Mouse (Mus musculus): ENCODE data around the gene Inafm2. TPM values are rescaled to one million over a fixed set of nuclear protein-coding genes. Genes with fewer than 3 reads are reported as not detected.

Gene Inafm2
- total RNA-seq, 2 experiments from 2014 or later, result 71.4 to 77.5 TPM

DNA sequence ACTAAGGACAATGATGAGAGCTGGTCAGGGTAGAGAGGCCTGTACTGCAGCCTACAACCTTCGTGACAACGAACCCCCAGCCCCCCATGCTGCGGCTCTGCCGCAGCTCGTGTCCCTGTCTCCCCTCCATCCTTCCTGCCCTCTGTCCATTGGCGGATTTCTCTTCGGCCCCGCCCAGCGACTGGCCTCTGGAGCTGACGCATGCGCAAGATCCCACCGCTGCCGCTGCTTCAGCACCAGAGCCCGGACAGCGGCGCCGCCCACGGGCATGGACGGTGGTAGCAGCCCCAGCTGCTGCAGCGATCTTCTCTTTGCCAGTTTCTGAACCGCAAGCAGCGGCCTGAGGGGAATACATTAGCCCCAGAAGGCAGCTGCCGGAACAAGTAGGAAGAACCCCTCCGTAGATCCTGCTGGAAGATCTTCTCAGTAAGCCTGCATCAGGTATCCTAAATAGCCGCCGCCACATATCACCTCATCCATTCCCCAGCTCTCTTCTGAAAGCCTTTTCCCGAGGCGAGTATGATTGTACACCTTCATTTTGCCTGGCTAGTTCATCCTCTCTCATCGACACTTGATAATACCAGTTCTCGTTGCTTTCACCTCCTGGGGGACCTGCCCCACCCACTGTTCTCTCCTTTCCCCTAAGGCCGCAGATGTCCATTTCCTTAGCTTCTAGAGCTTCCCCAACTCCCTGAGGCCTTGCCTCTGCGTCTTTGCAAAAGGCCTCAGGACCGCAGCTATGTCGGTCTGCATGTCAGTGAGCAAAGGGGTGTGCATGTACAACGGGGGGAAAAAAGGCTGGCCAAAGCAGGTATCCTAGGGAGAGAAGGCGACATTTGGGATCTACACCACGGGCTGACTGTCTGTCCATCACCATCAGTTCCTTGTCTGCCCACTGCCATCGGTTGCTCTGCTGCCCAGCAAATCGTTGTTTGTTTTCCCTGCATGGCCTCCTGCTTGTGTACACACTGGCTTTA is 34.2 kb downstream of the Inafm2 start, which contains the start of gene Disp2:
Disp2 (plus strand) TSS at position 216 of the 977 bp plus-strand sequence.
- peak; percentile 91 to 96 for DNase-seq (ENCODE audit: low spot score in 2 of 2)

DNA sequence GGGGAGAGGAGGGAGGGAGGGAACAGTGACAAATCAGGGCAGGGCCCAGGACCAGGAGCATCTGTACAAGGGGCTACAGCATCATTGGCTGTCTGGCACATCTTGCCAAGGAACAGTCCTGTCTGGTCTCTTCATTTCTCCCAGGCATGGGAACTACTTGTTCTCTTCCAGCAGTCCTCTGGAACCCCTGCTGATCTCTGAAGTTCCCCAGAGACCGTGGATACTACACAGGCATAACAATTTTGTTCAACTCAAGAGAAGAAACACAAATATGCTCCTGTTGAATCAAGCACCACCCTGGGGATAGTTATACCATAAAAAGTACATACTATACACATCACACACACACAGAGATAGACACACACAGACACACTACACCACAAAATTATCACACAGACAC is 35.6 kb downstream of the Inafm2 start:
- no peak for DNase-seq (ENCODE audit: low spot score in 2 of 2)

DNA sequence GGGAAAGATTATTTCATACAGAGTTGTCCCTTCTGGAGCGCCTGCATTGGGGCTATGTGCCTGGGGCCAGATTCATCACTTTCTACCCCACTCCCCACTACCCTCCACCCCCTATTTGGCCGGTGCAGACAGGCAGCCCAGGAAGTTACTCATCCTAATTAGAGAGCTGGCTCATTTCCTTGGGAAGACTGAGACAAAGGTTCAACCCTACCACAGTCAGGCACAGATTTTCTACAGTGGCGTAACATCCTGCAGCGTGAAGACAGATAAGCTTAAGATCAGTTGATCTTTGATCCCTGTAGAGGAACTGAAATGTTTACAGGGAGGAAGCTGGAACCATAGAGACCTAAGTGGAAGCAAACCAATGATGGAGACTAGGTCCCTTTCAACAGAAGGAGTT is 36.7 kb downstream of the Inafm2 start:
- DNase-seq (ENCODE audit: low spot score in 2 of 2), result no peak

DNA sequence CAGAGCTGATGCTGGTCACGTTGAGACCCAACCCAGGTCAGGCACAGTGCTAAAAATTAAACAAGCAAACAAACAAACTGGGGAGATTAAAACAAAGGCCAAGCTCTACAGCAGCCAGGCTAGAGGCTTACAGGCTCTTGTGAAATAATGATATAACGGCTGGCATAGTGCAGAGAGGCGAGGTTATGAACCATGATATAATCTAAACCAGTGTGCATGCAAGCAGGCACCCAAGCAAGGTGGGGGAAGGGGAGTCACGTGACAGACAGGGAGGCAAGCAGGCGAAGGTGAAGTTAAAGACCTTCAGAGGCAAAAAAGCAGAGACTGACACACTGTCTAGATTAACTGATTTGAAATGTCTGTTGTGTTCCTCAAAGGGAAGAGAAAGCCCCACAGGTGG is 37.5 kb downstream of the Inafm2 start:
- no peak for DNase-seq (ENCODE audit: low spot score in 2 of 2)

DNA sequence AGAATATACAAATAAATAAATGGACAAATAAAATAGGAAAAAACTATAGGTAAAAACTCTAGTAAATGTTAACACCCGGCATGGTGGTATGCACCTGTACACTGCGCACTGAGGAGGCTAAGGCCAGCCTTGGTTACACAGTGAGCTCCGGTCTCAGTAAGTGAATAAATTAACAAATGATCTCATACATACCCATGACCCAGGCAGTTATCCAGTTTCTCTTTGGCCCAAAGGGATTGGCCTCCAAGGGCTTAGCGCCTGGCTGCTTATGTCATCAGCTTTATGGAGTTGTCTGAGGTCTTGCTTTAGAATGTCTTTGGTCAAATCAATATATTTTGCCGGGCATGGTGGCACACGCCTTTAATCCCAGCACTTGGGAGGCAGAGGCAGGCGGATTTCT is 38.1 kb downstream of the Inafm2 start:
- DNase-seq (ENCODE audit: low spot score in 2 of 2), result no peak

DNA sequence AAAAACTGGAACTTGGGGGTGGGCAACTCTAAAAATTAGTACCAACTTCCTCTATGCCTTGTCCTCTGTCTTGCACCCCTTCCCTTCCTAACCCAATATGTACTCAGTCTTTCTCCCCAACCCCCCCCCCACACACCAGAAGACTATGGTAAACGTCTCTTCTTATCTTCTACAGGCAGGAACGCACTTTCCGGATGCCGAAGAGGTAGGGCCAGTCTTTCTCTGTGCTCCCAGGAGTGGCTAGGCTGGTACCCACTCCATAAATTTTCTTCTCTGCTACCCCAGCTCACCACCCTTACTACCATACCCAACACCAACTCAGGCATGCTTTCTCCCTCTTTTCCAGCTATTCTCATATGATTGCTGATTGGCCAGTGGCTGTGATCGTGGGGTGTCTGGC is 41.0 kb downstream of the Inafm2 start:
- DNase-seq (ENCODE audit: low spot score in 2 of 2), result no peak

DNA sequence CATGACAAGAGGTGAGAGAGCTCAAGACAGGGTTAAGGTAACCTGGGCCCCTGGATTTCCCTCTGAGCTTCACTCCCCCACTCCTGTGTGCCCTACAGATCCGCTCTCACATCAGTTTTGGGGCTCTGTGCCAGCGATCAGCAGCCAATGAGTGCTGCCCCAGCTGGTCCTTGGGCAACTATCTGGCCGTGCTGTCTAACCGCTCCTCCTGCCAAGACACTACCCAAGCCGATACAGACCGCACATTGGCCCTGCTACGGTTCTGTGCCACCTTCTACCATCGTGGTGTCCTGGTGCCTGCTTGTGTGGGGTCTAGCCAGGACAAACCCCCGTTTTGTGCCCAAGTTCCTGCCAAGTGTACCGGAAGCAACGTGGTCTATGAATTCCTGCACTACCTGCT is 43.9 kb downstream of the Inafm2 start:
- peak; percentile 50 to 69 for DNase-seq (ENCODE audit: low spot score in 2 of 2)

DNA sequence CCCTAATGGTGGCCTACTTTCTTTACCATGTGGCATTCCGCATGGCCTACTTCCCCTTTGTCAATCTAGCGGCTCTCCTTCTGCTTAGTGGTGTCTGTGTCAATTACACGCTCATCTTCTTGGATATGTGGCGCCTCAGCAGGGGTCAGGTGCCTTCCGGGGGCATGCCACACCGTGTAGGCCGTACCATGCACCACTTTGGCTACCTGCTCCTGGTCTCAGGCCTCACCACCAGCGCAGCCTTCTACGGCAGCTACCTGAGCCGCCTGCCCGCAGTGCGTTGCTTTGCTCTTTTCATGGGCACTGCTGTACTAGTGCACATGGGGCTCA is 44.6 kb downstream of the Inafm2 start:
- DNase-seq (ENCODE audit: low spot score in 2 of 2), result no peak

DNA sequence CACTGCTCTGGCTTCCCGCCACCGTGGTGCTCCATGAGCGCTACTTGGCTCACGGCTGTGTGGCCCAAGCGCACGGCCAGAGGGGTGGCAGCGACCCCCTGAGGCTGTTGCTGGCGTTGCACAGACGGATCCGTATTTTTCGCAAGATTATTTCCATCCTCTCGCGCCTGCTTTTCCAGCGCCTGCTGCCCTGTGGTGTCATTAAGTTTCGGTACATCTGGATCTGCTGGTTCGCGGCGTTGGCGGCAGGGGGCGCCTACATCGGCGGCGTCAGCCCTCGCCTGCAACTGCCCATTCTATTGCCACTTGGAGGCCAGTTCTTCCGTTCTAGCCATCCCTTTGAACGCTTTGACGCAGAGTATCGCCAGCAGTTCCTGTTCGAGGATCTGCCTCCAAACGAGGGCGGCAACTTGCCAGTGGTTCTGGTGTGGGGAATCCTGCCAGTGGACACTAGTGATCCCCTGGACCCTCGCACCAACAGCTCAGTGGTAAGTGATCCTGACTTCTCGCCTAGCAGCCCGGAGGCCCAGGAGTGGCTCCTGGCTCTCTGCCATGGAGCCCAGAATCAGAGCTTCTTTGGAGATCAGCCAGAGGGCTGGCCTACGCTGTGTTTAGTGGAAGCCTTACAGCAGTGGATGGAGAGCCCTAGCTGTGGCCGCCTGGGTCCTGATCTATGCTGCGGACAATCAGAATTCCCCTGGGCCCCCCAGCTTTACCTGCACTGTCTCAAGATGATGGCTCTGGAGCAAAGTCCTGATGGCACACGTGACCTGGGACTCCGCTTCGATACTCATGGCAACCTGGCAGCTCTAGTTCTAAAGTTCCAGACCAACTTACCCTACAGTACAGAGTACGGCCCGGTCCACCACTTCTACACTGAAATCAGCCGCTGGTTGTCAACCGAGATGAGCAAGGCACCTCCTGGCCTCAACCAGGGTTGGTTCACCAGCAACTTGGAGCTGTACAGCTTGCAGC is 45.3 kb downstream of the Inafm2 start:
- DNase-seq (ENCODE audit: low spot score in 2 of 2), result peak; percentile 37 to 68

DNA sequence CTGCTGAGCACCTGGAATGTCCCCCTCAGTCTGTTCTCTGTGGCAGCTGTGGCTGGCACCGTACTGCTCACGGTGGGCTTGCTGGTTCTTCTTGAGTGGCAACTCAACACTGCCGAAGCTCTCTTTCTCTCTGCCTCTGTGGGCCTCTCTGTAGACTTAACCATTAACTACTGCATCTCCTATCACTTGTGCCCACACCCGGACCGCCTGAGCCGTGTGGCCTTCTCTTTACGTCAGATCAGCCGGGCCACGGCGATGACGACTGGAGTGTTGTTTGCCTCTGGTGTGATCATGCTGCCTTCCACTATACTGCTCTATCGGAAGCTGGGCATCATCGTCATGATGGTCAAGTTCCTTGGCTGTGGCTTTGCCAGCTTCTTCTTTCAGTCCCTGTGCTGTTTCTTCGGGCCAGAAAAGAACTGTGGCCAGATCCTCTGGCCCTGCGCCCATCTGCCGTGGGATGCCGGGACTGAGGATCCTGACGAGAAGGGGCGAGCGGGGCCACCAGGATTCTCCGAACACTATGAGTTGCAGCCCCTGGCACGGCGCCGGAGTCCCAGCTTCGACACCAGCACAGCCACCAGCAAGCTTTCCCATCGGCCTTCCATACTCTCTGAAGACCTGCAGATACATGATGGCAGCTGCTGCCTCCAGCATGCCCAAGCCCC is 46.2 kb downstream of the Inafm2 start:
- DNase-seq (ENCODE audit: low spot score in 2 of 2), result no peak

DNA sequence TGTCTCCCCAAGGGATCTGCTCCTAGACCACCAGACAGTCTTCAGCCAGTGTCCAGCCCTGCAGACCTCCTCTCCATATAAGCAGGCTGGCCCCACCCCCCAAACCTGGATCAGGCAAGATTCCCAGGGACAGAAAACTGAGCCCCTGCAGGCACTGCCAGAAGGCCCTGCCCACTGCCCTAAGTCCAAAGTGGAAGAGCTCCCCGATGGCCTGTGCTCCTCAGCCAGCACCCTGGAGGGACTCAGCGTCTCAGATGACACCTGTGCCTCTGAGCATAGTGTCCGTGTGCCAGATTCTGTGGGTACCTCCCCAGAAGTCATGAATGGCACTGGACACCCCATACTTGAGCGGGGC is 46.7 kb downstream of the Inafm2 start:
- no peak for DNase-seq (ENCODE audit: low spot score in 2 of 2)

DNA sequence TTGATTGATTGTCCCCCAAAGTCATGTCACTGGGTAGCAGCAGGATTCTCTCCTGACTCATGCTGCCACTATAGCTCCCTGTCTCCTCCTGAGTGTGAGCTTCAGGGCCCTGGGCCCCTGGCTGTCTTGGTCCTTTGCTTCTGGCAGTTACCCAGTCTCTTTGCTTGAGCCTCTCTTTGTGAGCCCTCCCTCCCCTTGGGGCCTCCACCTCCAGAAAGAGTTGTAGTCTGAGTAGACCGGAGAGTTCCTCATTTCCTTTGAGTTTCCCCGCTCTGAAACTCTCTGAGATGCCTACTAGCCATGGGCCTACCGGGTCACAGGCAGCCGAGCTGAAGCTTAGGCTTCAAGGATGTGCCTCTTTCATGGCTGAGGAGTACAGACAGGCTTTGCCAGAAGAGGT is 48.1 kb downstream of the Inafm2 start:
- DNase-seq (ENCODE audit: low spot score in 2 of 2), result no peak

Other genes with a start within 250 kb of the Inafm2 start
- 1 to 10 TPM; 1.2 to 2.8 TPM for gene Bmf, start 196.1 kb upstream of the Inafm2 start, total RNA-seq (2021)
- 1 to 10 TPM; 2.4 TPM for gene Bub1b, start 147.5 kb upstream of the Inafm2 start, total RNA-seq (2021)
- gene Pak6, start 82.5 kb upstream of the Inafm2 start, total RNA-seq (2021), result 10 to 100 TPM; 54.3 to 67.9 TPM
- gene Ankrd63, start 41.8 kb upstream of the Inafm2 start, total RNA-seq (2021), result 10 to 100 TPM; 18.1 to 18.6 TPM
- gene Plcb2, start 17.3 kb upstream of the Inafm2 start, total RNA-seq (2021), result 1 to 10 TPM; 2.2 to 2.5 TPM
- 1 to 10 TPM; 6.5 to 6.7 TPM for gene Ccdc9b, start 16.9 kb downstream of the Inafm2 start, total RNA-seq (2021)
- not detected for gene Phgr1, start 27.0 kb downstream of the Inafm2 start, total RNA-seq (2021)
- gene Disp2, start 34.0 kb downstream of the Inafm2 start, total RNA-seq (2021), result 100 to 1,000 TPM; 261 to 266 TPM
- gene Knstrn, start 68.2 kb downstream of the Inafm2 start, total RNA-seq (2021), result 1 to 10 TPM; 1.1 TPM
- 100 to 1,000 TPM in 1 of 2 experiments, 10 to 100 TPM in 1; 94.5 to 101 TPM for gene Ivd, start 116.2 kb downstream of the Inafm2 start, total RNA-seq (2021)
- 10 to 100 TPM; 65.2 to 68.1 TPM for gene Bahd1, start 154.6 kb downstream of the Inafm2 start, total RNA-seq (2021)
- gene Chst14, start 180.7 kb downstream of the Inafm2 start, total RNA-seq (2021), result 1 to 10 TPM; 3.2 to 3.3 TPM